Mouse (Mus musculus) brown adipose tissue, adult 24 weeks (tissue): ENCODE measurements around the gene Gm42906. TPM values are rescaled to one million over a fixed set of nuclear protein-coding genes. Genes with fewer than 3 reads are reported as not detected.
A peak's percentile ranks its signal among the peaks of the same experiment; 100 is the strongest.

ENCODE experiments used
- H3K27ac ChIP-seq: fragments of 200-500 bp; replicated peaks from 2 replicates; pipeline ENCODE4 v1.5.1; 2012; ENCODE audit warnings: low read depth, mild to moderate bottlenecking, low read length
- H3K4me1 ChIP-seq: fragments of 200-500 bp; 2 replicates; pipeline ENCODE4 v1.6.1; 2012; ENCODE audit warnings: low read length, mixed read lengths; ENCODE audit not compliant: control insufficient read depth, insufficient read depth, insufficient read length
- H3K4me3 ChIP-seq: fragments of 200-500 bp; 2 replicates; pipeline ENCODE4 v1.5.1; 2012; ENCODE audit warnings: low read depth, mild to moderate bottlenecking, low read length, moderate library complexity; ENCODE audit not compliant: insufficient read depth
- polyA plus RNA-seq: library from polyadenylated mRNA; stranded (reverse); fragments of >200 nt; gene quantifications from 2 replicates; pipeline ENCODE4 v1.2.4, GENCODE M21; 2012; ENCODE audit not compliant: missing spikeins, insufficient read depth, insufficient read length

Gene Gm42906
- polyA plus RNA-seq: not detected in 2 replicates

- no peak within 1 kb of the TSS for H3K27ac ChIP-seq
- no peak within 1 kb of the TSS for H3K4me3 ChIP-seq
- no peaks in the 10 kb centered on the region for H3K4me1 ChIP-seq
These were observed at the start of gene Gm42906 for GRCm38 (mm10) chr5:151428113-151428756. Gene Gm42906, minus strand, starts transcription at chr5:151428163.

GRCm38 (mm10) chr5:151445695-151446094 lies 17.7 kb upstream of the Gm42906 start:
- no peak overlapping the region for H3K4me3 ChIP-seq
- no peaks in the 10 kb centered on the region for H3K4me1 ChIP-seq
- no peak overlapping the region for H3K27ac ChIP-seq

- Histone ChIP-seq H3K27ac (peak overlapping the region; percentile 52; the same call in 1 of the 2 replicates), H3K4me1 (no peaks in the 10 kb centered on the region), H3K4me3 (no peak overlapping the region)
These were observed 7.1 kb upstream of the Gm42906 start for GRCm38 (mm10) chr5:151435106-151435505.

- H3K27ac ChIP-seq: no peak overlapping the region
- 0 out of 2 replicates have a peak, but pooled peaks cover 4% of the 10 kb centered on the region for H3K4me1 ChIP-seq
- no peak overlapping the region for H3K4me3 ChIP-seq
These were observed 1.5 kb downstream of the Gm42906 start for GRCm38 (mm10) chr5:151426466-151426865.

- Histone ChIP-seq H3K4me1 (0 out of 2 replicates have a peak, but pooled peaks cover 4% of the 10 kb centered on the region), H3K4me3 (no peak overlapping the region), H3K27ac (peak overlapping the region; percentile 85)
These were observed 5.3 kb downstream of the Gm42906 start for GRCm38 (mm10) chr5:151422692-151423091.

- H3K4me1 ChIP-seq: 0 out of 2 replicates have a peak, but pooled peaks cover 4% of the 10 kb centered on the region
- H3K4me3 ChIP-seq: no peak overlapping the region
These were observed 6.1 kb downstream of the Gm42906 start for GRCm38 (mm10) chr5:151421859-151422258.

GRCm38 (mm10) chr5:151418551-151418950 lies 9.4 kb downstream of the Gm42906 start:
- 0 out of 2 replicates have a peak, but pooled peaks cover 4% of the 10 kb centered on the region for H3K4me1 ChIP-seq
- no peak overlapping the region for H3K4me3 ChIP-seq
- H3K27ac ChIP-seq: no peak overlapping the region

More at GRCm38 (mm10) chr5:151421859-151422258, 6.1 kb downstream of the Gm42906 start:
- H3K27ac ChIP-seq: peak overlapping the region; percentile 46; the same call in 1 of the 2 replicates

- H3K27ac ChIP-seq: no peak overlapping the region
- no peak overlapping the region for H3K4me3 ChIP-seq
- 0 out of 2 replicates have a peak, but pooled peaks cover 2% of the 10 kb centered on the region for H3K4me1 ChIP-seq
These were observed 10.4 kb downstream of the Gm42906 start for GRCm38 (mm10) chr5:151417421-151418038.

GRCm38 (mm10) chr5:151416988-151417387 lies 11.0 kb downstream of the Gm42906 start:
- Histone ChIP-seq H3K27ac (no peak overlapping the region), H3K4me1 (0 out of 2 replicates have a peak, but pooled peaks cover 1% of the 10 kb centered on the region), H3K4me3 (no peak overlapping the region)

- no peak overlapping the region for H3K27ac ChIP-seq
- no peak overlapping the region for H3K4me3 ChIP-seq
- H3K4me1 ChIP-seq: no peaks in the 10 kb centered on the region
These were observed 14.3 kb downstream of the Gm42906 start for GRCm38 (mm10) chr5:151413617-151414016.

GRCm38 (mm10) chr5:151412666-151413463 lies 15.1 kb downstream of the Gm42906 start:
- H3K4me3 ChIP-seq: no peak overlapping the region
- H3K27ac ChIP-seq: no peak overlapping the region
- H3K4me1 ChIP-seq: no peaks in the 10 kb centered on the region

GRCm38 (mm10) chr5:151410006-151410405 lies 18.0 kb downstream of the Gm42906 start:
- Histone ChIP-seq H3K27ac (no peak overlapping the region), H3K4me1 (no peaks in the 10 kb centered on the region), H3K4me3 (no peak overlapping the region)

GRCm38 (mm10) chr5:151409282-151409681 lies 18.7 kb downstream of the Gm42906 start:
- H3K4me3 ChIP-seq: no peak overlapping the region
- H3K27ac ChIP-seq: no peak overlapping the region
- no peaks in the 10 kb centered on the region for H3K4me1 ChIP-seq

- no peak overlapping the region for H3K4me3 ChIP-seq
- no peak overlapping the region for H3K27ac ChIP-seq
- no peaks in the 10 kb centered on the region for H3K4me1 ChIP-seq
These were observed 19.7 kb downstream of the Gm42906 start for GRCm38 (mm10) chr5:151408124-151408900.
